Mouse (Mus musculus): ENCODE measurements around the gene Psme2.
A peak's percentile ranks its signal among the peaks of the same experiment; 100 is the strongest.

Psme2 gene

GRCm38 (mm10) chr14:55590748-55591330, at the start of gene Psme2:
Gene Psme2, minus strand, starts transcription at chr14:55591113.
- peak; percentile 99 for DNase-seq (ENCODE audit: low read depth, low spot score)

GRCm38 (mm10) chr14:55637795-55638194, 46.9 kb upstream of the Psme2 start, which contains the start of gene Gm49378:
Gene Gm49378, minus strand, starts transcription at chr14:55637895.
- no peak for DNase-seq (ENCODE audit: low read depth, low spot score)

GRCm38 (mm10) chr14:55635523-55636007, 44.7 kb upstream of the Psme2 start, which contains the start of gene Ipo4:
Gene Ipo4, minus strand, starts transcription at chr14:55635957.
- peak; percentile 95 for DNase-seq (ENCODE audit: low read depth, low spot score)

GRCm38 (mm10) chr14:55634874-55635522, 44.1 kb upstream of the Psme2 start:
- peak; percentile 71 for DNase-seq (ENCODE audit: low read depth, low spot score)

- DNase-seq (ENCODE audit: low read depth, low spot score) = peak; percentile 53
Measured at GRCm38 (mm10) chr14:55629312-55629711, 38.4 kb upstream of the Psme2 start.

GRCm38 (mm10) chr14:55628077-55628827, 37.3 kb upstream of the Psme2 start:
- no peak for DNase-seq (ENCODE audit: low read depth, low spot score)

GRCm38 (mm10) chr14:55618486-55619195, 27.7 kb upstream of the Psme2 start:
- DNase-seq (ENCODE audit: low read depth, low spot score) = no peak

- peak; percentile 98 for DNase-seq (ENCODE audit: low read depth, low spot score)
Measured at GRCm38 (mm10) chr14:55617822-55618221, 26.9 kb upstream of the Psme2 start, which contains the start of gene Rec8. Gene Rec8, plus strand, starts transcription at chr14:55618037.

- DNase-seq (ENCODE audit: low read depth, low spot score) = no peak
Measured at GRCm38 (mm10) chr14:55616844-55617243, 25.9 kb upstream of the Psme2 start.

- DNase-seq (ENCODE audit: low read depth, low spot score) = no peak
Measured at GRCm38 (mm10) chr14:55615876-55616275, 25.0 kb upstream of the Psme2 start.

GRCm38 (mm10) chr14:55614565-55615178, 23.8 kb upstream of the Psme2 start:
- DNase-seq (ENCODE audit: low read depth, low spot score) = no peak

GRCm38 (mm10) chr14:55613346-55613745, 22.4 kb upstream of the Psme2 start:
- DNase-seq (ENCODE audit: low read depth, low spot score) = no peak

GRCm38 (mm10) chr14:55608339-55608738, 17.4 kb upstream of the Psme2 start:
- DNase-seq (ENCODE audit: low read depth, low spot score) = no peak

- DNase-seq (ENCODE audit: low read depth, low spot score) = peak; percentile 54
Measured at GRCm38 (mm10) chr14:55605743-55606459, 15.0 kb upstream of the Psme2 start.

GRCm38 (mm10) chr14:55604823-55605222, 13.9 kb upstream of the Psme2 start:
- DNase-seq (ENCODE audit: low read depth, low spot score) = no peak

- peak; percentile 99 for DNase-seq (ENCODE audit: low read depth, low spot score)
Measured at GRCm38 (mm10) chr14:55603633-55604576, 13.0 kb upstream of the Psme2 start.

- no peak for DNase-seq (ENCODE audit: low read depth, low spot score)
Measured at GRCm38 (mm10) chr14:55603271-55603632, 12.3 kb upstream of the Psme2 start, which contains the start of gene Irf9. Gene Irf9, plus strand, starts transcription at chr14:55603571.

GRCm38 (mm10) chr14:55598521-55599390, 7.8 kb upstream of the Psme2 start:
- no peak for DNase-seq (ENCODE audit: low read depth, low spot score)
